Mouse (Mus musculus): ENCODE data around the gene Srp72. TPM values are rescaled to one million over a fixed set of nuclear protein-coding genes. Genes with fewer than 3 reads are reported as not detected.

Gene Srp72
- total RNA-seq, 2 experiments from 2014 or later, result 84.2 to 86.6 TPM

DNA sequence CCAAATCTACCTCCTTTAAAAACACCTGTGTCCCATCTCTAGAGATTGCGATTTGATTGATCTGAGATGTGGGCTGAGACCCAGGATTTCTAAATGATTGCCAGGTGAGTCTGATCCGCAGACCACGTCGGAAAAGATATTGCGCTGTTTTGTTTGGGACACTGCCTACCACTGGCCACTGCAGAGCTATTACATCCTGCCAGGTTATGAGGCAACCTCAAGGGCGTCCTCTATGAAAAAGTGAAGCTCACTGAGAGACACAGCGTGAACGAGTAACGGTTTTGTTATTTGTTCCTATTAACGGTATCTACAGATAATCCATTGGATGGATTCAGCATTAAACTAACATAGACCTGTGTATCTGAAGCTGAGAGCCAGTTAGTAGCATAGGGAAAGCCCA is 64.0 kb downstream of the Srp72 start:
- DNase-seq (ENCODE audit: low spot score in 2 of 2), result no peak

DNA sequence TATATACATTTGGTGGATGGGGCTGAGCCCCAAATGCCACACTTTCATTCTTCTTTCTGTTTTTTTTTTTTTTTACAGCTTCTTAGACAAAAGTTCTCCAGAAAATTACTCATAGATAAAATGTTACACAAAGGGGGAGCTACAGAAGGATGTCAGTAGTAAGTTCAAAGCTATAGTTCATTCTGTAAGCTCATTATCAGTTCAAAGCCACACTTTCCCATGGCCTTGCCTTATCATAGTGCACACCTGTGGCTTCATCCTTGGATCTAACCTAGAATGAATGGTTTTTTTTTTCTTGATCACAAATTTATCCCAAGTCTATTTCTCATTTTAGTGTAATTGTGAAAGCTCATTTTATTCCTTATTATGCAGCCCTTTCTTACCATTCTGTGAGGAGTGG is 64.9 kb downstream of the Srp72 start:
- DNase-seq (ENCODE audit: low spot score in 2 of 2), result no peak

DNA sequence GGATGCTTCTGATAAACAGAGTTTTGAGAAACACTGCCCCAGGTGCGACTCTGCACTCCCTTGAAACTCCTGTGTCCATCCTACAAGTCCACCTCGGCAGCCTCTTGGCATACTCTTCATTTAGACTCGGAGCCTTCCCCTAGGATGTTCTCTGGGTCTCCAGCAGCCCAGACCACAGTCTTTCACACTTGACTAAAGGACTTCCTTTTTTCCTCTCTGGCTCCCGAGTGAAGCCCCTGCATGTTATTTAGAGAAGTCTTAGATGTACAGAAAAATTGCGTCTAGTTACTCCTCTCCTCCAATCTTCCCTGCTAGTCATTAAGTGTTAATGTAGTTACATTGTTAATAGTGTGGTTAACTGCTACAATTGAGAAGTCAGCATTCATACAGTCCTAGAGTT is 69.9 kb downstream of the Srp72 start:
- no peak for DNase-seq (ENCODE audit: low spot score in 2 of 2)

Other genes starting within 250 kb of the Srp72 start
- gene Aasdh, start 69.2 kb upstream of the Srp72 start, total RNA-seq (2021), result 10 to 100 TPM; 12.4 to 16.0 TPM
- 100 to 1,000 TPM; 150 to 154 TPM for gene Paics, start 23.4 kb upstream of the Srp72 start, total RNA-seq (2021)
- gene Ppat, start 23.1 kb upstream of the Srp72 start, total RNA-seq (2021), result 10 to 100 TPM; 35.6 to 39.2 TPM
- not detected for gene Arl9, start 29.4 kb downstream of the Srp72 start, total RNA-seq (2021)
- gene Thegl, start 41.3 kb downstream of the Srp72 start, total RNA-seq (2021), result not detected
- gene Hopx, start 140.4 kb downstream of the Srp72 start, total RNA-seq (2021), result 10 to 100 TPM; 15.1 to 16.1 TPM
- 1 to 10 TPM; 2.7 to 4.0 TPM for gene Spink2, start 236.8 kb downstream of the Srp72 start, total RNA-seq (2021)